ENCODE assay signal across 11 mouse cellular contexts in genomic region chr13:64416955-64417601, GRCm38 (mm10). TPM values are rescaled to one million over a fixed set of nuclear protein-coding genes. Genes with fewer than 3 reads are reported as not detected.
DNase-seq lines count a peak whose midpoint lies in the region; ATAC-seq and TF ChIP-seq lines count a peak whose summit lies in the region.
"Had no signal": no experiment of that assay in that cellular context is flagged by ENCODE, and none has a peak within 500 bp of the region (broad histone marks: within the 10 kb centered on the region; RNA-seq: fewer than 3 reads in every experiment).

No protein-coding gene starts in this region.

- no peak overlapping the region for H3K4me3 ChIP-seq in hindbrain, postnatal 0 days (ENCODE audit: low read length)
- H3K4me3 ChIP-seq in hindbrain, embryonic 10.5 days: no peak overlapping the region
- no peak overlapping the region for H3K4me3 ChIP-seq in embryonic facial prominence, embryonic 15.5 days (replicated peaks)
- no peak overlapping the region for H3K4me3 ChIP-seq in kidney, adult 2 months (ENCODE audit: insufficient read depth, low read depth, low read length)
- H3K4me3 ChIP-seq: forebrain, embryonic 12.5 days; hindbrain, embryonic 12.5 days had no signal

- no peaks in the 10 kb centered on the region for H3K4me1 ChIP-seq in hindbrain, postnatal 0 days (ENCODE audit: insufficient read depth, low read length)
- no peaks in the 10 kb centered on the region for H3K4me1 ChIP-seq in hindbrain, embryonic 10.5 days (replicated peaks)
- H3K4me1 ChIP-seq in embryonic facial prominence, embryonic 15.5 days: no peaks in the 10 kb centered on the region
- no peaks in the 10 kb centered on the region for H3K4me1 ChIP-seq in kidney, adult 2 months (ENCODE audit: control insufficient read depth, insufficient read depth, low read length)
- H3K4me1 ChIP-seq: forebrain, embryonic 12.5 days; hindbrain, embryonic 12.5 days had no signal

- DNase-seq in hindbrain, postnatal 0 days (ENCODE audit: low spot score): peak; percentile 39
- no peak for DNase-seq in hindbrain, embryonic 10.5 days (ENCODE audit: low spot score)
- peak; percentile 74 for DNase-seq in kidney, adult 2 months
- peak; percentile 38 to 78 for DNase-seq in lung, postnatal 4 days
- DNase-seq in retina, embryonic 14.5 days (ENCODE audit: low spot score): no peak
- no peak for DNase-seq in cerebellum, adult 11 months
- DNase-seq: cerebellum, adult 8-10 months had no signal

- no peaks in the 10 kb centered on the region for H3K9me3 ChIP-seq in hindbrain, postnatal 0 days (ENCODE audit: low read length)
- H3K9me3 ChIP-seq in hindbrain, embryonic 10.5 days: no peaks in the 10 kb centered on the region
- H3K9me3 ChIP-seq in embryonic facial prominence, embryonic 15.5 days (replicated peaks): no peaks in the 10 kb centered on the region
- H3K9me3 ChIP-seq: forebrain, embryonic 12.5 days had no signal

- H3K27ac ChIP-seq in hindbrain, postnatal 0 days: no peak overlapping the region
- no peak overlapping the region for H3K27ac ChIP-seq in hindbrain, embryonic 10.5 days
- H3K27ac ChIP-seq in embryonic facial prominence, embryonic 15.5 days (replicated peaks): no peak overlapping the region; the same call in 1 of the 2 replicates
- H3K27ac ChIP-seq in kidney, adult 2 months (ENCODE audit: insufficient read depth, low read depth, low read length): no peak overlapping the region
- H3K27ac ChIP-seq: forebrain, embryonic 12.5 days; hindbrain, embryonic 12.5 days had no signal

- 50% methylated on average over 5 of the region's 5 CpGs for WGBS in hindbrain, postnatal 0 days
- 69% methylated on average over 5 of the region's 5 CpGs for WGBS in hindbrain, embryonic 10.5 days
- WGBS in embryonic facial prominence, embryonic 15.5 days: 36% methylated on average over 5 of the region's 5 CpGs
- 22% methylated on average over 5 of the region's 5 CpGs for WGBS in kidney, adult 2 months

- H3K27me3 ChIP-seq in hindbrain, postnatal 0 days (ENCODE audit: insufficient read depth, low read length): no peaks in the 10 kb centered on the region
- H3K27me3 ChIP-seq in hindbrain, embryonic 10.5 days (ENCODE audit: insufficient read depth, poor library complexity, severe bottlenecking): no peaks in the 10 kb centered on the region
- no peaks in the 10 kb centered on the region for H3K27me3 ChIP-seq in embryonic facial prominence, embryonic 15.5 days
- H3K27me3 ChIP-seq in kidney, adult 2 months (replicated peaks; ENCODE audit: control insufficient read depth, insufficient read depth, low read length): no peaks in the 10 kb centered on the region
- H3K27me3 ChIP-seq: forebrain, embryonic 12.5 days; hindbrain, embryonic 12.5 days had no signal

- H3K36me3 ChIP-seq in hindbrain, postnatal 0 days (ENCODE audit: insufficient read depth, low read length): no peaks in the 10 kb centered on the region
- H3K36me3 ChIP-seq in hindbrain, embryonic 10.5 days: no peaks in the 10 kb centered on the region
- H3K36me3 ChIP-seq in embryonic facial prominence, embryonic 15.5 days: no peaks in the 10 kb centered on the region
- H3K36me3 ChIP-seq in kidney, adult 2 months (ENCODE audit: control insufficient read depth, insufficient read depth, low read length): no peaks in the 10 kb centered on the region
- H3K36me3 ChIP-seq: forebrain, embryonic 12.5 days; hindbrain, embryonic 12.5 days had no signal

- no peak for ATAC-seq in hindbrain, postnatal 0 days
- ATAC-seq in embryonic facial prominence, embryonic 15.5 days (ENCODE audit: insufficient number of reproducible peaks, low FRiP score, low TSS enrichment, low read depth): peak; percentile 72; the same call in 1 of the 2 replicates
- ATAC-seq in CD4-positive, CD25-positive, alpha-beta regulatory T cell, adult 4 months: no peak

- no peak for TF ChIP-seq POLR2A in kidney, adult 2 months (IDR thresholded peaks at IDR 0.05; ENCODE audit: low read depth, low read length)

- TF ChIP-seq CTCF in hindbrain, postnatal 0 days (IDR thresholded peaks at IDR 0.05; ENCODE audit: low read depth): no peak
- no peak for TF ChIP-seq CTCF in kidney, adult 2 months (conservative IDR thresholded peaks at IDR 0.05; ENCODE audit: insufficient read depth, insufficient read length, low read depth, low read length)

- H3K9ac ChIP-seq in hindbrain, postnatal 0 days (replicated peaks; ENCODE audit: low read length): no peak overlapping the region
- H3K9ac ChIP-seq in embryonic facial prominence, embryonic 15.5 days: no peak overlapping the region
- H3K9ac ChIP-seq: forebrain, embryonic 12.5 days; hindbrain, embryonic 12.5 days had no signal

- H3K4me2 ChIP-seq in hindbrain, postnatal 0 days (ENCODE audit: low read depth, low read length): no peak overlapping the region
- H3K4me2 ChIP-seq in embryonic facial prominence, embryonic 15.5 days (replicated peaks): no peak overlapping the region
- H3K4me2 ChIP-seq: forebrain, embryonic 12.5 days; hindbrain, embryonic 12.5 days had no signal

RNA-seq across cellular contexts. Expression of gene Cdk20, which starts 15.0 kb away (rescaled TPM):
- 31.2 and 32.6 TPM in 2 replicates for total RNA-seq in hindbrain, postnatal 0 days (2014; rRNA removed)
- polyA plus RNA-seq in hindbrain, postnatal 0 days (2015; fragmentation: Nextera tagmentation; extraction: Ambion mirVana): 19.2 TPM in 2 replicates
- polyA plus RNA-seq in hindbrain, embryonic 10.5 days (2016; fragmentation: Nextera tagmentation; extraction: Ambion mirVana): 10.6 TPM in 2 replicates
- 14.9 and 16.8 TPM in 2 replicates for polyA plus RNA-seq in embryonic facial prominence, embryonic 15.5 days (2015; fragmentation: Nextera tagmentation; extraction: Ambion mirVana)
- 10.4 and 12.7 TPM in 2 replicates for polyA plus RNA-seq in kidney, adult 2 months (2012; rRNA removed)
- polyA plus RNA-seq in CD4-positive, CD25-positive, alpha-beta regulatory T cell, adult 4 months (2017; shearing (Covaris generic)): 1 to 10 TPM; 4.1 to 6.8 TPM

RNA-seq across cellular contexts. Expression of gene Ctsl, which starts 46.4 kb away (rescaled TPM):
- 103 and 116 TPM in 2 replicates for total RNA-seq in hindbrain, postnatal 0 days (2014; rRNA removed)
- 203 and 219 TPM in 2 replicates for polyA plus RNA-seq in hindbrain, postnatal 0 days (2015; fragmentation: Nextera tagmentation; extraction: Ambion mirVana)
- polyA plus RNA-seq in hindbrain, embryonic 10.5 days (2016; fragmentation: Nextera tagmentation; extraction: Ambion mirVana): 135 and 146 TPM in 2 replicates
- polyA plus RNA-seq in embryonic facial prominence, embryonic 15.5 days (2015; fragmentation: Nextera tagmentation; extraction: Ambion mirVana): 193 and 195 TPM in 2 replicates
- polyA plus RNA-seq in kidney, adult 2 months (2012; rRNA removed): 344 and 370 TPM in 2 replicates
- 1 to 10 TPM; 5.3 to 7.2 TPM for polyA plus RNA-seq in CD4-positive, CD25-positive, alpha-beta regulatory T cell, adult 4 months (2017; shearing (Covaris generic))

Comparison
In these comparisons a context has a peak if more than half of its experiments do, and no peak if none do; other contexts are left out.
1. DNase-seq: peak in hindbrain, postnatal 0 days (single experiment), kidney, adult 2 months (single experiment) and lung, postnatal 4 days (2 of 2); none in hindbrain, embryonic 10.5 days (single experiment), retina, embryonic 14.5 days (single experiment) and cerebellum, adult 11 months (single experiment).
2. RNA of gene Ctsl, which starts 46.4 kb away (polyA plus RNA-seq): 344 to 370 TPM in kidney, adult 2 months, 203 to 219 TPM in hindbrain, postnatal 0 days, 193 to 195 TPM in embryonic facial prominence, embryonic 15.5 days and 135 to 146 TPM in hindbrain, embryonic 10.5 days; 5.3 to 7.2 TPM in CD4-positive, CD25-positive, alpha-beta regulatory T cell, adult 4 months; every median in the first group is over 10 times any median in the second.